Mouse (Mus musculus): ENCODE measurements around the gene Nrxn3. TPM values are rescaled to one million over a fixed set of nuclear protein-coding genes. Genes with fewer than 3 reads are reported as not detected.

Gene Nrxn3
- polyA plus RNA-seq, 1 experiment = 3.0 TPM

GRCm38 (mm10) chr12:90229062-90229461 lies 1506.4 kb downstream of the Nrxn3 start:
- Histone ChIP-seq H3K4me3 (no peak overlapping the region), H3K4me2 (ENCODE audit: low read depth) (no peak overlapping the region), H3K79me2 (ENCODE audit: control insufficient read depth, insufficient read depth) (no peaks in the 10 kb centered on the region), H3ac (ENCODE audit: control insufficient read depth, insufficient read length) (no peak overlapping the region), H3K36me3 (ENCODE audit: control insufficient read depth, insufficient read depth) (no peaks in the 10 kb centered on the region), H3K27me3 (ENCODE audit: control insufficient read depth, insufficient read depth, insufficient read length) (no peaks in the 10 kb centered on the region)
- no peak for TF ChIP-seq MYOD1 (IDR thresholded peaks at IDR 0.05; ENCODE audit: control insufficient read depth in 1 of 3, insufficient read length in 2 of 3, low read depth in 2 of 3)
- no peak for TF ChIP-seq SRF (IDR thresholded peaks at IDR 0.05; ENCODE audit: control insufficient read depth, insufficient read length, low read depth)
- no peak for TF ChIP-seq E2F4 (IDR thresholded peaks at IDR 0.05; ENCODE audit: insufficient read depth)
- TF ChIP-seq USF1 (IDR thresholded peaks at IDR 0.05; ENCODE audit: low read depth) = no peak
- TF ChIP-seq TCF12 (IDR thresholded peaks at IDR 0.05; ENCODE audit: insufficient read depth, poor library complexity, severe bottlenecking) = no peak
- no peak for TF ChIP-seq MAX (IDR thresholded peaks at IDR 0.05; ENCODE audit: low read depth)

DNA sequence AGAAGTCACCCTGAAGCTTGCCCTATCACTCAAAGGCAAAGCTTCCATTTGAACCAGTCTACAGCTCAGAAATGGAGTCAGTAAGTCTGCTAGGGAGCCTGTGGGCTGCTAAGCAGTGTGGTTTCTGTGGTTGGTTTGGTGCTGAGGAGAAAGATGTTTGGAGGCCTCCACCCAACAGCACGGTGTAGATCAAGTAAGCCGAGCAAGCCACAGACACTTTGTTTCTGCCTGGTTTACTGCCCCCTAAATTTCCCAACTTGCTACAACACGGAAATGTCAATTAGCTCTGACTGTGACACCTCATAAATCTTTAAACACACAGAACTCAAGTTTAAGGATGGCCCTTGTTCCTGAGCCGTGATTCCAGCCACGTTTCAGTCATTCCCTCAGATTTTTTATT lies 1513.4 kb downstream of the Nrxn3 start:
- H3K27me3 ChIP-seq (ENCODE audit: control insufficient read depth, insufficient read depth, insufficient read length) = no peaks in the 10 kb centered on the region
- no peak overlapping the region for H3K4me3 ChIP-seq
- no peak overlapping the region for H3ac ChIP-seq (ENCODE audit: control insufficient read depth, insufficient read length)
- no peaks in the 10 kb centered on the region for H3K79me2 ChIP-seq (ENCODE audit: control insufficient read depth, insufficient read depth)
- no peak for TF ChIP-seq POLR2A (IDR thresholded peaks at IDR 0.05; ENCODE audit: insufficient read length, low read depth)
- TF ChIP-seq REST (IDR thresholded peaks at IDR 0.05; ENCODE audit: insufficient read depth, insufficient read length) = no peak
- TF ChIP-seq MYOD1 (IDR thresholded peaks at IDR 0.05; ENCODE audit: control insufficient read depth in 1 of 3, insufficient read length in 2 of 3, low read depth in 2 of 3) = no peak
- no peak for TF ChIP-seq USF1 (IDR thresholded peaks at IDR 0.05; ENCODE audit: low read depth)
- TF ChIP-seq E2F4 (IDR thresholded peaks at IDR 0.05; ENCODE audit: insufficient read depth) = no peak
- TF ChIP-seq CEBPB (IDR thresholded peaks at IDR 0.05; ENCODE audit: insufficient read depth, poor library complexity, severe bottlenecking) = no peak
- no peak for TF ChIP-seq TCF3 (IDR thresholded peaks at IDR 0.05; ENCODE audit: insufficient read length, low read depth)
- TF ChIP-seq POLR2AphosphoS2 (IDR thresholded peaks at IDR 0.05; ENCODE audit: insufficient read length, low read depth) = no peak
- no peak for TF ChIP-seq MYOG (IDR thresholded peaks at IDR 0.05; ENCODE audit: control insufficient read depth in 1 of 3, insufficient read depth in 1 of 3, insufficient read length in 2 of 3, low read depth in 2 of 3)
- no peak for TF ChIP-seq TCF12 (IDR thresholded peaks at IDR 0.05; ENCODE audit: insufficient read depth, poor library complexity, severe bottlenecking)
- TF ChIP-seq SRF (IDR thresholded peaks at IDR 0.05; ENCODE audit: control insufficient read depth, insufficient read length, low read depth) = no peak
- TF ChIP-seq MAX (IDR thresholded peaks at IDR 0.05; ENCODE audit: low read depth) = no peak
- no peaks in the 10 kb centered on the region for H3K36me3 ChIP-seq (ENCODE audit: control insufficient read depth, insufficient read depth)
- H3K4me2 ChIP-seq (ENCODE audit: low read depth) = no peak overlapping the region

- Histone ChIP-seq H3K4me2 (ENCODE audit: low read depth) (no peak overlapping the region), H3ac (ENCODE audit: control insufficient read depth, insufficient read length) (no peak overlapping the region), H3K36me3 (ENCODE audit: control insufficient read depth, insufficient read depth) (no peaks in the 10 kb centered on the region), H3K4me3 (no peak overlapping the region), H3K79me2 (ENCODE audit: control insufficient read depth, insufficient read depth) (no peaks in the 10 kb centered on the region), H3K27me3 (ENCODE audit: control insufficient read depth, insufficient read depth, insufficient read length) (no peaks in the 10 kb centered on the region)
- TF ChIP-seq MYOG (IDR thresholded peaks at IDR 0.05; ENCODE audit: control insufficient read depth in 1 of 3, insufficient read depth in 1 of 3, insufficient read length in 2 of 3, low read depth in 2 of 3) = no peak
- no peak for TF ChIP-seq POLR2AphosphoS2 (IDR thresholded peaks at IDR 0.05; ENCODE audit: insufficient read length, low read depth)
- no peak for TF ChIP-seq SRF (IDR thresholded peaks at IDR 0.05; ENCODE audit: control insufficient read depth, insufficient read length, low read depth)
- TF ChIP-seq USF1 (IDR thresholded peaks at IDR 0.05; ENCODE audit: low read depth) = no peak
- TF ChIP-seq TCF3 (IDR thresholded peaks at IDR 0.05; ENCODE audit: insufficient read length, low read depth) = no peak
- TF ChIP-seq CEBPB (IDR thresholded peaks at IDR 0.05; ENCODE audit: insufficient read depth, poor library complexity, severe bottlenecking) = no peak
- TF ChIP-seq E2F4 (IDR thresholded peaks at IDR 0.05; ENCODE audit: insufficient read depth) = no peak
- no peak for TF ChIP-seq MAX (IDR thresholded peaks at IDR 0.05; ENCODE audit: low read depth)
- no peak for TF ChIP-seq REST (IDR thresholded peaks at IDR 0.05; ENCODE audit: insufficient read depth, insufficient read length)
- no peak for TF ChIP-seq TCF12 (IDR thresholded peaks at IDR 0.05; ENCODE audit: insufficient read depth, poor library complexity, severe bottlenecking)
- no peak for TF ChIP-seq MYOD1 (IDR thresholded peaks at IDR 0.05; ENCODE audit: control insufficient read depth in 1 of 3, insufficient read length in 2 of 3, low read depth in 2 of 3)
Measured at GRCm38 (mm10) chr12:90260301-90260700, 1537.6 kb downstream of the Nrxn3 start.

GRCm38 (mm10) chr12:90268111-90268510 lies 1545.4 kb downstream of the Nrxn3 start:
- H3K4me2 ChIP-seq (ENCODE audit: low read depth) = no peak overlapping the region
- TF ChIP-seq MYOD1 (IDR thresholded peaks at IDR 0.05; ENCODE audit: control insufficient read depth in 1 of 3, insufficient read length in 2 of 3, low read depth in 2 of 3) (no peak), MYOG (IDR thresholded peaks at IDR 0.05; ENCODE audit: control insufficient read depth in 1 of 3, insufficient read depth in 1 of 3, insufficient read length in 2 of 3, low read depth in 2 of 3) (no peak), E2F4 (IDR thresholded peaks at IDR 0.05; ENCODE audit: insufficient read depth) (no peak), MAX (IDR thresholded peaks at IDR 0.05; ENCODE audit: low read depth) (no peak), POLR2A (IDR thresholded peaks at IDR 0.05; ENCODE audit: insufficient read length, low read depth) (no peak), SRF (IDR thresholded peaks at IDR 0.05; ENCODE audit: control insufficient read depth, insufficient read length, low read depth) (no peak), TCF12 (IDR thresholded peaks at IDR 0.05; ENCODE audit: insufficient read depth, poor library complexity, severe bottlenecking) (no peak), POLR2AphosphoS2 (IDR thresholded peaks at IDR 0.05; ENCODE audit: insufficient read length, low read depth) (no peak), REST (IDR thresholded peaks at IDR 0.05; ENCODE audit: insufficient read depth, insufficient read length) (no peak), CEBPB (IDR thresholded peaks at IDR 0.05; ENCODE audit: insufficient read depth, poor library complexity, severe bottlenecking) (no peak), USF1 (IDR thresholded peaks at IDR 0.05; ENCODE audit: low read depth) (no peak), TCF3 (IDR thresholded peaks at IDR 0.05; ENCODE audit: insufficient read length, low read depth) (no peak)
- H3K4me3 ChIP-seq = no peak overlapping the region
- no peaks in the 10 kb centered on the region for H3K27me3 ChIP-seq (ENCODE audit: control insufficient read depth, insufficient read depth, insufficient read length)
- no peak overlapping the region for H3ac ChIP-seq (ENCODE audit: control insufficient read depth, insufficient read length)
- no peaks in the 10 kb centered on the region for H3K79me2 ChIP-seq (ENCODE audit: control insufficient read depth, insufficient read depth)
- H3K36me3 ChIP-seq (ENCODE audit: control insufficient read depth, insufficient read depth) = no peaks in the 10 kb centered on the region
